Mouse (Mus musculus): ENCODE data around the gene Ptgdr2. TPM values are rescaled to one million over a fixed set of nuclear protein-coding genes. Genes with fewer than 3 reads are reported as not detected.

The Ptgdr2 gene
- polyA plus RNA-seq, 2 experiments: 0.04 to 0.05 TPM

- DNase-seq (ENCODE audit: low read depth in 3 of 3, low spot score in 3 of 3) (no peak), ATAC-seq (ENCODE audit: insufficient read depth) (no peak)
- WGBS (ENCODE audit: insufficient replicate concordance): 67% methylated on average over 3 of the region's 3 CpGs
- no peak overlapping the region for H3K9ac ChIP-seq (replicated peaks)
- no peak overlapping the region for H3K4me2 ChIP-seq (ENCODE audit: low read depth)
- H3K36me3 ChIP-seq (replicated peaks; ENCODE audit: control insufficient read depth, insufficient read depth, low read depth): no peaks in the 10 kb centered on the region
- H3K9me3 ChIP-seq (ENCODE audit: control insufficient read depth, low read length): no peaks in the 10 kb centered on the region
- no peak overlapping the region for H3K27ac ChIP-seq
- H3K27me3 ChIP-seq (ENCODE audit: control insufficient read depth, insufficient read depth, low read length): no peaks in the 10 kb centered on the region
- H3K4me3 ChIP-seq (ENCODE audit: insufficient read depth in 1 of 2, low read depth in 2 of 2, low read length in 2 of 2): no peak overlapping the region
- TF ChIP-seq CTCF (IDR thresholded peaks at IDR 0.05; ENCODE audit: low read depth): no peak
- no peak for TF ChIP-seq EP300 (IDR thresholded peaks at IDR 0.05; ENCODE audit: low read depth)
- H3K4me1 ChIP-seq (replicated peaks; ENCODE audit: control insufficient read depth in 2 of 2, insufficient read depth in 2 of 2, low read length in 1 of 2): 0 out of 4 replicates have a peak, but pooled peaks cover 0 to 2% of the 10 kb centered on the region in 2 experiments
Observed at GRCm38 (mm10) chr19:10972660-10973059, 35.7 kb downstream of the Ptgdr2 start.

- Histone ChIP-seq H3K36me3 (replicated peaks; ENCODE audit: control insufficient read depth, insufficient read depth, low read depth) (no peaks in the 10 kb centered on the region), H3K4me1 (replicated peaks; ENCODE audit: control insufficient read depth in 2 of 2, insufficient read depth in 2 of 2, low read length in 1 of 2) (0 out of 4 replicates have a peak, but pooled peaks cover 0 to 2% of the 10 kb centered on the region in 2 experiments), H3K9ac (replicated peaks) (no peak overlapping the region), H3K9me3 (ENCODE audit: control insufficient read depth, low read length) (no peaks in the 10 kb centered on the region), H3K27ac (no peak overlapping the region), H3K4me3 (ENCODE audit: insufficient read depth in 1 of 2, low read depth in 2 of 2, low read length in 2 of 2) (no peak overlapping the region), H3K27me3 (ENCODE audit: control insufficient read depth, insufficient read depth, low read length) (no peaks in the 10 kb centered on the region), H3K4me2 (ENCODE audit: low read depth) (no peak overlapping the region)
- DNase-seq (ENCODE audit: low read depth in 3 of 3, low spot score in 3 of 3) (no peak), ATAC-seq (ENCODE audit: insufficient read depth) (no peak)
- TF ChIP-seq EP300 (IDR thresholded peaks at IDR 0.05; ENCODE audit: low read depth) (no peak), CTCF (IDR thresholded peaks at IDR 0.05; ENCODE audit: low read depth) (no peak)
- WGBS (ENCODE audit: insufficient replicate concordance): 43% methylated on average over 2 of the region's 2 CpGs
Observed at GRCm38 (mm10) chr19:10973187-10973586, 36.2 kb downstream of the Ptgdr2 start.

- H3K4me1 ChIP-seq (replicated peaks; ENCODE audit: control insufficient read depth in 2 of 2, insufficient read depth in 2 of 2, low read length in 1 of 2): 0 out of 4 replicates have a peak, but pooled peaks cover 0 to 2% of the 10 kb centered on the region in 2 experiments
- 25% methylated on average over 4 of the region's 4 CpGs for WGBS (ENCODE audit: insufficient replicate concordance)
- no peak within 1 kb of the TSS for H3K9ac ChIP-seq (replicated peaks)
- H3K4me3 ChIP-seq (ENCODE audit: insufficient read depth in 1 of 2, low read depth in 2 of 2, low read length in 2 of 2): no peak within 1 kb of the TSS
- DNase-seq (ENCODE audit: low read depth in 3 of 3, low spot score in 3 of 3): no peak
- H3K9me3 ChIP-seq (ENCODE audit: control insufficient read depth, low read length): no peaks in the 10 kb centered on the region
- H3K4me2 ChIP-seq (ENCODE audit: low read depth): no peak within 1 kb of the TSS
- ATAC-seq (ENCODE audit: insufficient read depth): no peak
- no peak for TF ChIP-seq EP300 (IDR thresholded peaks at IDR 0.05; ENCODE audit: low read depth)
- H3K27me3 ChIP-seq (ENCODE audit: control insufficient read depth, insufficient read depth, low read length): no peaks in the 10 kb centered on the region
- no peak within 1 kb of the TSS for H3K27ac ChIP-seq
- no peaks in the 10 kb centered on the region for H3K36me3 ChIP-seq (replicated peaks; ENCODE audit: control insufficient read depth, insufficient read depth, low read depth)
Observed at GRCm38 (mm10) chr19:10974238-10974865, 37.4 kb downstream of the Ptgdr2 start, which contains the start of gene Ms4a10. Gene Ms4a10 (minus strand): TSS chr19:10974670.

GRCm38 (mm10) chr19:10975187-10975586, 38.2 kb downstream of the Ptgdr2 start:
- Histone ChIP-seq H3K9me3 (ENCODE audit: control insufficient read depth, low read length) (no peaks in the 10 kb centered on the region), H3K4me3 (ENCODE audit: insufficient read depth in 1 of 2, low read depth in 2 of 2, low read length in 2 of 2) (no peak overlapping the region), H3K4me2 (ENCODE audit: low read depth) (no peak overlapping the region), H3K4me1 (replicated peaks; ENCODE audit: control insufficient read depth in 2 of 2, insufficient read depth in 2 of 2, low read length in 1 of 2) (peaks cover 0 to 8% of the 10 kb centered on the region in 2 experiments; a peak in 2 of 4 replicates), H3K27ac (no peak overlapping the region), H3K36me3 (replicated peaks; ENCODE audit: control insufficient read depth, insufficient read depth, low read depth) (no peaks in the 10 kb centered on the region), H3K27me3 (ENCODE audit: control insufficient read depth, insufficient read depth, low read length) (no peaks in the 10 kb centered on the region), H3K9ac (replicated peaks) (no peak overlapping the region)
- TF ChIP-seq CTCF (IDR thresholded peaks at IDR 0.05; ENCODE audit: low read depth) (no peak), EP300 (IDR thresholded peaks at IDR 0.05; ENCODE audit: low read depth) (no peak)
- WGBS (ENCODE audit: insufficient replicate concordance): 44% methylated on average over 2 of the region's 2 CpGs
- ATAC-seq (ENCODE audit: insufficient read depth): no peak
- DNase-seq (ENCODE audit: low read depth in 3 of 3, low spot score in 3 of 3): no peak

- ATAC-seq (ENCODE audit: insufficient read depth) (no peak), DNase-seq (ENCODE audit: low read depth in 3 of 3, low spot score in 3 of 3) (no peak)
- no peak overlapping the region for H3K9ac ChIP-seq (replicated peaks)
- no peak overlapping the region for H3K4me3 ChIP-seq (ENCODE audit: insufficient read depth in 1 of 2, low read depth in 2 of 2, low read length in 2 of 2)
- no peaks in the 10 kb centered on the region for H3K36me3 ChIP-seq (replicated peaks; ENCODE audit: control insufficient read depth, insufficient read depth, low read depth)
- H3K4me1 ChIP-seq (replicated peaks; ENCODE audit: control insufficient read depth in 2 of 2, insufficient read depth in 2 of 2, low read length in 1 of 2): peaks cover 0 to 9% of the 10 kb centered on the region in 2 experiments; a peak in 2 of 4 replicates
- no peaks in the 10 kb centered on the region for H3K27me3 ChIP-seq (ENCODE audit: control insufficient read depth, insufficient read depth, low read length)
- peak; percentile 52 for TF ChIP-seq CTCF (IDR thresholded peaks at IDR 0.05; ENCODE audit: low read depth)
- TF ChIP-seq EP300 (IDR thresholded peaks at IDR 0.05; ENCODE audit: low read depth): no peak
- no peak overlapping the region for H3K4me2 ChIP-seq (ENCODE audit: low read depth)
- no peak overlapping the region for H3K27ac ChIP-seq
- WGBS (ENCODE audit: insufficient replicate concordance): 25% methylated on average over 4 of the region's 4 CpGs
- H3K9me3 ChIP-seq (ENCODE audit: control insufficient read depth, low read length): no peaks in the 10 kb centered on the region
Observed at GRCm38 (mm10) chr19:10976318-10976717, 39.4 kb downstream of the Ptgdr2 start.

Measured in liver, embryonic 14.5 days (tissue).